Mouse (Mus musculus) limb, embryonic 10.5 days (tissue): ENCODE results near the gene Acta1. TPM values are rescaled to one million over a fixed set of nuclear protein-coding genes. Genes with fewer than 3 reads are reported as not detected.

Experiments
- DNase-seq: peaks from one replicate; pipeline ENCODE4 v3.0.0-alpha.2; 2017; ENCODE audit warnings: low spot score
- H3K27ac ChIP-seq: fragments of 300-500 bp; sonication (generic); 2 replicates; pipeline ENCODE4 v1.5.1; 2016; ENCODE audit warnings: mild to moderate bottlenecking
- H3K27me3 ChIP-seq: fragments of 300-500 bp; sonication (generic); 2 replicates; pipeline ENCODE4 v1.6.1; 2016; ENCODE audit warnings: low read depth, mild to moderate bottlenecking; ENCODE audit not compliant: poor library complexity, severe bottlenecking
- H3K36me3 ChIP-seq: fragments of 300-500 bp; sonication (generic); 2 replicates; pipeline ENCODE4 v1.6.1; 2016; ENCODE audit warnings: mild to moderate bottlenecking, moderate library complexity
- H3K4me1 ChIP-seq: fragments of 300-500 bp; sonication (generic); 2 replicates; pipeline ENCODE4 v1.6.1; 2016
- H3K4me3 ChIP-seq: fragments of 300-500 bp; sonication (generic); 2 replicates; pipeline ENCODE4 v1.5.1; 2016; ENCODE audit warnings: mild to moderate bottlenecking, moderate library complexity
- H3K9me3 ChIP-seq: fragments of 300-500 bp; sonication (generic); replicated peaks from 2 replicates; pipeline ENCODE4 v1.6.1; 2016; ENCODE audit warnings: mild to moderate bottlenecking
- WGBS: fragments of 180-500 bp; shearing (Covaris S2); methylation state at CpG from one replicate; pipeline ENCODE4 v1.1.7; 2016; 5-methylcytosine and 5-hydroxymethylcytosine counted together
- polyA plus RNA-seq: library from polyadenylated mRNA; unstranded; fragments of >200 nt; fragmentation: Nextera tagmentation; extraction: Ambion mirVana; gene quantifications from 2 replicates; pipeline ENCODE4 v1.2.1, GENCODE M21; 2016

The Acta1 gene
- polyA plus RNA-seq: 1.6 and 1.8 TPM in 2 replicates

GRCm38 (mm10) chr8:123894502-123895097 is at the start of gene Acta1:
Gene Acta1, minus strand, starts transcription at chr8:123894751.
- Histone ChIP-seq H3K9me3 (no peaks in the 10 kb centered on the region), H3K4me3 (no peak within 1 kb of the TSS)
- 27% methylated on average over 15 of the region's 15 CpGs for WGBS

GRCm38 (mm10) chr8:123929026-123929425 is 34.5 kb upstream of the Acta1 start:
- no peak overlapping the region for H3K4me3 ChIP-seq
- no peaks in the 10 kb centered on the region for H3K9me3 ChIP-seq
- DNase-seq: no peak
- no peaks in the 10 kb centered on the region for H3K4me1 ChIP-seq
- WGBS: 92% methylated on average over 7 of the region's 7 CpGs
- no peak overlapping the region for H3K27ac ChIP-seq
- peaks cover 94% of the 10 kb centered on the region for H3K36me3 ChIP-seq
- H3K27me3 ChIP-seq: no peaks in the 10 kb centered on the region

More at GRCm38 (mm10) chr8:123894502-123895097, at the start of gene Acta1:
- no peak for DNase-seq
- Histone ChIP-seq H3K27ac (no peak within 1 kb of the TSS), H3K27me3 (peaks cover 80% of the 10 kb centered on the region), H3K36me3 (peaks cover 20% of the 10 kb centered on the region), H3K4me1 (peaks cover 20% of the 10 kb centered on the region)

GRCm38 (mm10) chr8:123925671-123926070 is 31.1 kb upstream of the Acta1 start:
- Histone ChIP-seq H3K27me3 (no peaks in the 10 kb centered on the region), H3K9me3 (no peaks in the 10 kb centered on the region), H3K27ac (no peak overlapping the region), H3K4me3 (no peak overlapping the region), H3K4me1 (no peaks in the 10 kb centered on the region), H3K36me3 (peaks cover 95% of the 10 kb centered on the region)
- DNase-seq: no peak
- WGBS: 98% methylated on average over 3 of the region's 3 CpGs

GRCm38 (mm10) chr8:123924719-123925118 is 30.2 kb upstream of the Acta1 start:
- Histone ChIP-seq H3K4me1 (no peaks in the 10 kb centered on the region), H3K4me3 (no peak overlapping the region), H3K27me3 (no peaks in the 10 kb centered on the region), H3K36me3 (peaks cover 95% of the 10 kb centered on the region), H3K9me3 (no peaks in the 10 kb centered on the region), H3K27ac (no peak overlapping the region)
- peak; percentile 77 for DNase-seq
- WGBS: 21% methylated on average over 2 of the region's 2 CpGs

GRCm38 (mm10) chr8:123914635-123915034 is 20.1 kb upstream of the Acta1 start:
- Histone ChIP-seq H3K27me3 (no peaks in the 10 kb centered on the region), H3K4me3 (no peak overlapping the region), H3K9me3 (no peaks in the 10 kb centered on the region), H3K36me3 (peaks cover 100% of the 10 kb centered on the region), H3K27ac (no peak overlapping the region), H3K4me1 (no peaks in the 10 kb centered on the region)
- no peak for DNase-seq
- 95% methylated on average over 3 of the region's 3 CpGs for WGBS

- no peaks in the 10 kb centered on the region for H3K9me3 ChIP-seq
- 96% methylated on average over 4 of the region's 4 CpGs for WGBS
- no peaks in the 10 kb centered on the region for H3K27me3 ChIP-seq
- H3K36me3 ChIP-seq: peaks cover 100% of the 10 kb centered on the region
- H3K4me1 ChIP-seq: no peaks in the 10 kb centered on the region
- DNase-seq: no peak
- H3K4me3 ChIP-seq: no peak overlapping the region
- H3K27ac ChIP-seq: no peak overlapping the region
These were observed 17.7 kb upstream of the Acta1 start for GRCm38 (mm10) chr8:123912265-123912664.

GRCm38 (mm10) chr8:123907604-123908003 is 13.1 kb upstream of the Acta1 start:
- Histone ChIP-seq H3K36me3 (peaks cover 100% of the 10 kb centered on the region), H3K4me1 (no peaks in the 10 kb centered on the region), H3K27me3 (no peaks in the 10 kb centered on the region), H3K9me3 (no peaks in the 10 kb centered on the region), H3K27ac (no peak overlapping the region), H3K4me3 (no peak overlapping the region)
- no peak for DNase-seq
- 95% methylated on average over 6 of the region's 6 CpGs for WGBS

GRCm38 (mm10) chr8:123902653-123903052 is 8.1 kb upstream of the Acta1 start:
- no peaks in the 10 kb centered on the region for H3K27me3 ChIP-seq
- DNase-seq: no peak
- no peak overlapping the region for H3K27ac ChIP-seq
- no peak overlapping the region for H3K4me3 ChIP-seq
- no peaks in the 10 kb centered on the region for H3K4me1 ChIP-seq
- 93% methylated on average over 7 of the region's 7 CpGs for WGBS
- H3K36me3 ChIP-seq: peaks cover 97% of the 10 kb centered on the region
- no peaks in the 10 kb centered on the region for H3K9me3 ChIP-seq

- Histone ChIP-seq H3K9me3 (no peaks in the 10 kb centered on the region), H3K27me3 (peaks cover 33% of the 10 kb centered on the region), H3K4me3 (no peak overlapping the region), H3K36me3 (peaks cover 66% of the 10 kb centered on the region), H3K27ac (no peak overlapping the region), H3K4me1 (no peaks in the 10 kb centered on the region)
- 94% methylated on average over 7 of the region's 7 CpGs for WGBS
- DNase-seq: no peak
These were observed 4.8 kb upstream of the Acta1 start for GRCm38 (mm10) chr8:123899366-123899765.

GRCm38 (mm10) chr8:123898576-123898975 is 4.0 kb upstream of the Acta1 start:
- no peaks in the 10 kb centered on the region for H3K9me3 ChIP-seq
- WGBS: 88% methylated on average over 5 of the region's 5 CpGs
- H3K27me3 ChIP-seq: peaks cover 40% of the 10 kb centered on the region
- peaks cover 59% of the 10 kb centered on the region for H3K36me3 ChIP-seq
- no peak overlapping the region for H3K27ac ChIP-seq
- H3K4me1 ChIP-seq: no peaks in the 10 kb centered on the region
- no peak for DNase-seq
- H3K4me3 ChIP-seq: no peak overlapping the region

GRCm38 (mm10) chr8:123896774-123897173 is 2.2 kb upstream of the Acta1 start:
- peaks cover 58% of the 10 kb centered on the region for H3K27me3 ChIP-seq
- WGBS: 59% methylated on average over 10 of the region's 10 CpGs
- H3K4me3 ChIP-seq: no peak overlapping the region
- H3K27ac ChIP-seq: no peak overlapping the region
- peaks cover 13% of the 10 kb centered on the region for H3K4me1 ChIP-seq
- H3K36me3 ChIP-seq: peaks cover 40% of the 10 kb centered on the region
- H3K9me3 ChIP-seq: no peaks in the 10 kb centered on the region
- no peak for DNase-seq

GRCm38 (mm10) chr8:123896366-123896761 is 1.8 kb upstream of the Acta1 start:
- 67% methylated on average over 14 of the region's 14 CpGs for WGBS
- H3K36me3 ChIP-seq: peaks cover 36% of the 10 kb centered on the region
- no peak overlapping the region for H3K27ac ChIP-seq
- DNase-seq: no peak
- H3K4me1 ChIP-seq: peaks cover 17% of the 10 kb centered on the region
- H3K9me3 ChIP-seq: no peaks in the 10 kb centered on the region
- peaks cover 63% of the 10 kb centered on the region for H3K27me3 ChIP-seq
- H3K4me3 ChIP-seq: no peak overlapping the region

- WGBS: 78% methylated on average over 9 of the region's 9 CpGs
- H3K4me1 ChIP-seq: peaks cover 20% of the 10 kb centered on the region
- peaks cover 68% of the 10 kb centered on the region for H3K27me3 ChIP-seq
- no peaks in the 10 kb centered on the region for H3K9me3 ChIP-seq
- no peak for DNase-seq
- no peak overlapping the region for H3K27ac ChIP-seq
- H3K4me3 ChIP-seq: no peak overlapping the region
- peaks cover 31% of the 10 kb centered on the region for H3K36me3 ChIP-seq
These were observed 1.3 kb upstream of the Acta1 start for GRCm38 (mm10) chr8:123895680-123896365.
